Mouse (Mus musculus) cerebellum, postnatal 4 days (tissue): ENCODE results near the gene Dusp3.

Source experiments
- DNase-seq, 2 experiments: peaks; one replicate each; pipeline ENCODE4 v3.0.0; 2022; ENCODE audit warnings: low spot score in 2 of 2, mixed read lengths in 1 of 2

Dusp3 gene

DNA sequence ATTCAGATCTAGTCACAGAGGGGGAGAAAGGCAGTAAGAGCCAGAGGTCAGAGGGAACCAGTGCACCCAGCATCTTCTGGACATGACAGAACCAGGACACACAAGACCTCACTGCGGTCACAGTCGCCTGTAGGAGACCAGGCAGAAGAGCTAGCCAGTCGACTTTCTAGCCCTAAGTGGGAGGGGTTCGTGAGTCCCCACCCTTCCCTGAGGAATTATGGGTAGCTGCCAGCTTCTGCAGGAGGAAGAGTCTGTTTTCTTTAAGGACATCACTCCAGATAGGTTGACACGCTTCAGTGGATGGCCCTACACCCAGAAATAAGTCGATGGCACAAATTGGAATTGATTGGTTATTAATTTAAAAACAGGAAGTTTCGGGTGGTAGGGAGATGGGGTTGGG, 50.4 kb downstream of the Dusp3 start:
- DNase-seq, result no peak

DNA sequence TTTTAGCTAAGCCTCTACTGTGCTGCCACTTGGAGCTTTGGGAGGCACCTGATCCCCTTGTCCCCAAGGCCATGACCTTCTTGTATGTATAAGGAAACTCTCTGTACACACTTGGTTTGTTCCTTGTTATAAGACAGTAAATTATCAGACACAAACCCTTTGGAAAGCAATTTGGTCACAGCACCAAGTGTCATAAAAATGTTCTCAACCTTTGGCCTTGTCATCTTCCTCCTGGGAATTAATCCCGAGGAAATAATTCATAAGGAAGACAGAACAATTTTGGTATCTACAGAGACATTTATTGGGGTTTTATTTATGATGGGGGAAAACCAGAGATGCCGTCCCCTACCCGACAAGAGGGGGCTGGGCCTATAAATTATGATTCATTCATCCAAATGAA, 51.1 kb downstream of the Dusp3 start:
- DNase-seq, result no peak

DNA sequence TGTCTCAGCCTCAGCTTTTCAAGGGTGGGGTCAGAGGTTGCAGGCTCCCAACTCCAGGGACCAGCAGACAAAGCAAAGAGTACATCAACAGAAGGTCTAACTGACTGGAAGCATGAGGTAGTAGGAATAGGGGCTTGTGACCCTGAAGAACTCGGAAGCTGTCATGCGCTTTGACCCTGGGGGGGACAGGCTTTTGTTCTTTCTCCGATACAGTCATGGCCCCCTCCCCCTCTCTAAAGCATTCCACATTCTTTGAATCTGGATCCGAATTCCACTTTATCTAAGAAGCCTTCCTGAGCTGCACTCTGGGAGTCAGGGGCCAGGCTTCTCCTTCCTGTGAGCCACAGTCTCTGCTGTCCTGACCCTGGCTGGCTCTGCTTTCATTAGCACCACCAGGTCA, 54.8 kb downstream of the Dusp3 start:
- no peak for DNase-seq

DNA sequence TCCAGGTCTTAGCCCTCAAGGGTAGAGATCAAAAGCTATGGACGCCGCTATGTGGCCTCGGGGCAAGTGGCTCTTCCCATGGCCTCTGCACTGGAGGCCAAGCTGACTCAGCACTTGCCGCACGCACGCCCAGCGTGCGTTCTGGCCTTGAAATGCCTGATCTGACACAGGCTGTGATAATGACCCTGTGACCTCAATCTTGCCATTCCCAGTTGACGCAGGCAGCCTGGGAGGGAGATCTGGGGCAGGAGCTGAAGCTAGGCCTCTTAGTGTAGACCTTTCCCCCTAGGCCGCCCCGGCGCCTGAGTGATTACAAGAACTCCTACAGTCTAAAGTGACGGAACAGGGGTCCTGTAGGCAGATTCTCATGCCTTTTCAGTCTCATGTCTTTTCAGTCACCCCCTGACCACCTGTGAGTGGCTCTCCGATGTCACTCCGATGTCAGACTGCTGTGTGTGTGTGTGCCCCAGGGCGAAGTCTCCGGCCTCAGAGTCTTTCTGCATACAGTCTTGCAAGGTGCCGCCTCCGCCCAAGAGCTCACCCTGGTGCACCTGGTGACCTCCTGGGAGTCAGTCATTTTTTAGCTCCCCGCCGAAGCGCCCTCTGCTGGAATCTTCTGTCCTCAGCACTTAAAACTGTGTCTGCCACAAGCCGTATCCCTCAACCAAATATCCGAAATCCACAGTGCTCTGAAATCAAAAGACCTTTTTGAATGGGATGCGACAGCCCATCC, 58.6 kb downstream of the Dusp3 start:
- no peak for DNase-seq

DNA sequence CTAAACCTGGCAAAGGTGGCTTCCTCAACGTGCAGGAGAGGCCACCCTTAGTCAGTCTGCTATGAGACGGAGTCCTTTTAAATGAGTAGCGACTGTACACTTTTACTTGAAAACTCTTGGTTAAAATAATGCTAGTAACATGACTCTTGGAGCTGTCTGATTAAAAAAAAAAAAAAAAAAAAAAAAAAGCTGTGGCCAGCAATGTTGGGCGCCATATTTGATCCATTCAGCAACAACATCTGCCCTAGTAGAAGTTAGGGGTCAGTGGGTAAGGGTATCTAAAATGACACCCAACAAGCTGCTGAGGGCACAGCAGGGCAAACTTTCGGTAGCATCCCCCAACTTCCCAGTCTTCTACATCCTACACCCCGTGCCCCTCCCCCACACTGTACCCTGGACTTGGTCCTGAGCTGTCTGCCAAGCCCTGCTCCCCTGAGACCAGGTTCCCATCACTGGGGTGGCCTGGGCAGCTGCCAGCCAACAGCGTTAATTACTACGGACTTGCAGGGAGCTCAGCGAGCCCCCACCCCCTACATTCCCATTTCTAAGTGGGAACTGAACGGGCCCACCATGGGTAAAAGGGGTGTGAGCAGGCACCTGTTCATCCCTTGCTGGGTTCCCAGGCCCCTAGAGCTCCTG, 59.7 kb downstream of the Dusp3 start:
- no peak for DNase-seq

DNA sequence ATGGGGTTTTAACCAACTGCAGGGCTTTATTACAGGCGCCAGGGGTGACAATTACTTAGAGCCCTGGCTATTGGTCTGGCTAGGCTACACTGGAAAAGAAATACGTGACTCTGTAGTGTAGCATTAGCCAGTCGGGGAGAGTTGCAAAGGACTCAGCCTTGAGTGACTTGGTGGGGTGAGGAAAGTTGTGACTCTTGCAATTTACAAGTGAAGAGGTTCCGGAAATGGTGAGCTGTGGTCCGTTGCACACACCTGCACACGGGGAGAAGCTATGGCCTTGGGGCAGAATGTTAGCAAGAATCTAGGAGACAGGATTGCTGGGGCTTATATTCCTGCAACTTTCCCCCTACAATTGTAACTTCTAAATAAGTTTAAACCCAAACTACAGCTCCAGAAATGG, 61.2 kb downstream of the Dusp3 start:
- no peak for DNase-seq

DNA sequence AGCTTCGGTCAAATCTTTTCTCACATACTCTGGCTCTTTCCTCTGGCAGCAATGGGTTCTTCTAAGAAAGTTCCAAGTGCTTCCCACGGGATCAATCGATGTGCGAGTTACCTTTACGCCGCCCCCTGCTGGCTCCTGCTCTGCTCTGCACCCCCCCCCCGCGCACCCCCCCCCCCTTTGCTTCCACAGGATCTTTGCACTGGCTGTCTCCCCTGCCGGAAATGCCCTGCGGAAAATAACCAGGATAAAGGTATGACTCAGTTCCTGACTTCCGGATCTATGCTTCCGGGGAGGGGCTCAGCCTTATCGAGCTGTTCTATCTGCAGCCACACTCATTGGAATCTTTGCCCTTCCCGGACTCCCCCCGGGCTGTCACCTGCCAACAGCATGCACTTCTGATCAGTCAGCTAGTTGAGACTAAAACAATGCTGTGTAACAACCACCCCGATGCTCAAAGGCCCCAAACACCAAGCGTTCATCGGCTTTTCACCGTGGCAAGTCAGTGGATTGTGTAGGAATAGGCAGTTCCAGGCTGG, 62.3 kb downstream of the Dusp3 start:
- no peak for DNase-seq

DNA sequence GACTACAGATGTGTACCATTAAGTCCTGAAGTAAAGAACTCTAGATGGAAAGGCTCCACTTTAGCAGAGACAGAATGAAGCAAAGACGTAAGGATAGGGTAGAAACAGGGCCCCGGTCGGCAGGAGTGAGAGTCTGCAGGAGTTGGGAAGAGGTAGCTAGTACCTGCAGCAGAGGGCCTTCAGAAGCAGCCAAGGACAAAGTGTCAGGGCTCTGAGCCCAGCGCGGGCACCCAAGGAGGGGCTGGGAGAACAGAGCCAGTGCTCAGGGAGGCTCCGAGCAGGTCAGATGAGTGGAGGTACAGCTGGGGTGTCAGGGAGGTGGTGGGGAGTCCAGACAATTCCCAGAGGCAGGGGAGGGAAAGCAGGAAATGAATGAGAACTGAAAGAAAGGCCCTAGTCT, 62.8 kb downstream of the Dusp3 start:
- no peak for DNase-seq

DNA sequence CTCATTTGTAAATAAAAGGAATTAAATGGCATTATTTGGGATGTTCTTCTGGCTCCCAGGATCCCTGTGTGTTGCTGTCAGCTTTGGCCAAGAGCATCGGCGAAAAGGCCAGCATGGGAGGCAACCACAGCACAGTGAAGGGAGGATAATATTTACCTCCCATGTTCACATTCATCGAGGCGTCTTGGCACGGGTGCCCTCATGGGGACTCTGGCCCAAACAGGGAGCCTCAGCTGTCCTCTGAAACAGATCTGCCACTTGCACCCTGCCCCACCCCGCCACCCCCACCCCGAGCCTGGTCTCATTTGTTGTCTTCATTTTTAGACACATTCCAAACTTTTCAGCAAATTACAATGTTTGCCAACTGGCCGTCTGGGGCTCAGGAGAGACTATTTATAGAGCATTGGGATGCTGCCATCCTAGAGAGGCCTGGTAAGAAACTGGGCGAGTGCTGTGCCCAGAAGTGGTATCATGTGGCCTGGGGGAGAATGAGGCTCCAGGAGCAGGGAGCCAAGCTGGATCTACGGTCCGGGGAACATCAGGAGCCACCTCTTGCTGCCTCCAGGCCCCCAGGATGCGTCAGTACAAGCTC, 65.4 kb downstream of the Dusp3 start:
- DNase-seq, result no peak
